Mouse (Mus musculus): Measurements from ENCODE around the gene Gm35315.

- TF ChIP-seq POLR2A (IDR thresholded peaks at IDR 0.05; ENCODE audit: borderline replicate concordance, extremely low read depth, low read depth, low read length) (no peak), CTCF (IDR thresholded peaks at IDR 0.05; ENCODE audit: insufficient read depth, low read length) (no peak)
Observed at GRCm38 (mm10) chr5:110136087-110136464, 41.9 kb upstream of the Gm35315 start.
